Mouse (Mus musculus): ENCODE results near the gene Dach1.

DNA sequence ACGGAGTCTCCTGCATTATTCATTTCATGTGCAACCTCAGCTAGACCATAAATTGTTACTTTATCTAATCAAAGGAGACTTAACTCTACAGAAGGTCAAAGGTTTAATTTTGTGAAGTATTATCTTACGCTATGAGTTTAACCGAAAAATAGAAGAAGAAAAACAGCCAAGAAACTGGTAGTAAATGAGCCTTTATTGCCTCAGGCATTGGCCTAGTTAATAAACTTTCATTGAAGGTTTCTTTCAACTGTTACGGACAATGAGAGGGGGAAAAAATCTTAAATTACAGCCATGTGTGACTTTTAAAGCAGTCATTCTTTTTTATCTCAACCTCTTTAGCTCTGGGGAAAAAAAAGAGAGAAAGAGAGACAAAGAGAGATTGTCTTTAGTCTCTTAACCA is 188.7 kb downstream of the Dach1 start:
- TF ChIP-seq CTCF (IDR thresholded peaks at IDR 0.05; ENCODE audit: extremely low read depth, insufficient read depth, insufficient read length, insufficient replicate concordance), result no peak
- TF ChIP-seq POLR2A (IDR thresholded peaks at IDR 0.05; ENCODE audit: low read depth, low read length), result no peak
